Mouse (Mus musculus) testis, adult 2 months (tissue): ENCODE results near the gene Gata1.

ENCODE experiments used
- CTCF ChIP-seq: fragments of 200-500 bp; IDR thresholded peaks from 2 replicates; pipeline ENCODE4 v1.5.1; 2012; ENCODE audit warnings: low read depth, mild to moderate bottlenecking, inconsistent platforms, low read length, moderate library complexity; ENCODE audit not compliant: control insufficient read depth, insufficient read depth, insufficient replicate concordance
- POLR2A ChIP-seq: fragments of 200-500 bp; IDR thresholded peaks from 2 replicates; pipeline ENCODE4 v1.6.1; 2012; ENCODE audit warnings: low read depth, mild to moderate bottlenecking, inconsistent platforms, low read length, moderate library complexity; ENCODE audit not compliant: control insufficient read depth

GRCm38 (mm10) chrX:7936874-7937273 is 41.0 kb downstream of the Gata1 start:
- TF ChIP-seq CTCF (no peak), POLR2A (no peak)
